Mouse (Mus musculus) brain, embryonic 14.5 days (tissue): ENCODE data around the gene Nudt1.

Source experiments
- CTCF ChIP-seq: fragments of 200-500 bp; IDR thresholded peaks from 2 replicates; pipeline ENCODE4 v1.5.1; 2012; ENCODE audit warnings: inconsistent platforms, mild to moderate bottlenecking, moderate library complexity, borderline replicate concordance; ENCODE audit not compliant: insufficient read depth, insufficient read length; ENCODE audit errors: extremely low read depth
- POLR2A ChIP-seq: fragments of 200-500 bp; IDR thresholded peaks from 2 replicates; pipeline ENCODE4 v1.6.1; 2012; ENCODE audit warnings: mild to moderate bottlenecking, inconsistent platforms, borderline replicate concordance; ENCODE audit not compliant: poor library complexity, insufficient read depth, insufficient read length, severe bottlenecking; ENCODE audit errors: extremely low read depth

DNA sequence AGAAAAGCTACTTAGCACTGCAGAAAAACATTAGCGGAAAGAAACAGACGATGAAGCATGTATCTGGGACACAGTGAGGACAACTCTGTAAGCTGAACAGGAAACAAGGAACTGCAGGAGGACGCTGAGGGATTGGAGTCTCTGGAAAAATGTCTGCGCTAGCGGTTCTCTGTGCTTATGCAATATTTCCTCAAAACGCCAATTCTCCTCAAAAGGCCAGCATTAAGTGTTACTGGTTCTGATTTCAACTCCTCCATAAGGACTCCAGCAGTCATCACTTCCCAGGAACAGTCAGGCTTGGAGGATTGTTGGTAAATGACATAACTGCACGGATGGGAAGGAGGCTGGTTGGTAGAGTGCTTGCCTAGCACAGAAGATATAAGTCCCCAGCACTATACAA, 59.7 kb downstream of the Nudt1 start:
- TF ChIP-seq CTCF, result no peak
- no peak for TF ChIP-seq POLR2A
